Mouse (Mus musculus): Measurements from ENCODE around the gene Klrb1b. TPM values are rescaled to one million over a fixed set of nuclear protein-coding genes. Genes with fewer than 3 reads are reported as not detected.
"Not testable (repeated sequence)": the region's sequence is repeated elsewhere in the genome, so short reads cannot be mapped to it uniquely, and the experiment has no call there.

The Klrb1b gene
- total and polyA plus RNA-seq, 2 experiments from 2014 or later, result not detected

DNA sequence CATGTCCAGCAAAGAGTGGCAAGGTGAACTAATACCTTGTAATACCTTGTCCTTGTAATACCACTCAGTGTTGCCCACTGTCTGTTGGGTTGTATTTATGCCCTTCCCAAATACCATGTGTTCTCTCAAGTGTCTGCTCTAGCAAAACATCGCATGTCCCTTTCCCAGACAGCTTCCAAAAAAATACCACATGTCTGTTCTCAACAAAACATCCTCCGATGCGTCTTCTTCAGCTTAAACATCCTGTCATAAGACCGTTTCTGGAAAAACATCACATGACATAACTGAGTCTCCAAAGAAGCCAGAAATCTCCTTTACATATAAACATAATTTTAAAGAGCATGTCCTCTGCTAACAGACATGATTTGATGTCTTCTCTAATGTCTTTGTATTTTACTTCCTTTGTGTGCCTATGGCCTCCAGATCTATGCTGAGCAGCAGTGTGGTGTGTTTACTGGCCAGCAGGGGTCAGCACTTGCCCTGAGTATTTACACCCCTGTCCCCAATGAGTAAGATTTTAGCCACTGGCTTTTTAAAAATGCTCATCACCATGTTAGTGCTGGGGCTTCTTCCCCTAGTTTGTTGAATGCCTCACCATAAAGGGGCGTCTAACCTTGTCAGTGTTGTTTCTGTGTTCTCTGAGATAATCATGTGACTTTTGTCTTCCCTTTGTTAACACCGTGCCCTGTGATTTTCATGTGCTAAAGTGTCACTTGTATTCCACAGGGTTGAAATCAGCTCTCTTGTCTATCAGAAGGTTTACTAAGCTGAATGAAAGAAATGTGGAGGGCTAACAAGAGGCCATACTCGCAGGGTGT, 21.1 kb downstream of the Klrb1b start:
- H3K4me1 ChIP-seq (ENCODE audit: control insufficient read depth, insufficient read depth); H3K27ac ChIP-seq (ENCODE audit: low read depth); ATAC-seq (ENCODE audit: insufficient read depth, low read depth); H3K36me3 ChIP-seq (replicated peaks; ENCODE audit: control insufficient read depth, insufficient read depth, low read length); H3K9me3 ChIP-seq (replicated peaks; ENCODE audit: control insufficient read depth, low read length); H3K9ac ChIP-seq (replicated peaks; ENCODE audit: low read depth, low read length); H3K4me2 ChIP-seq (ENCODE audit: low read depth, low read length); H3K4me3 ChIP-seq (ENCODE audit: low read depth, low read length); H3K27me3 ChIP-seq (ENCODE audit: control insufficient read depth, insufficient read depth, low read length): not testable (repeated sequence)
- WGBS, result 61% methylated on average over 7 of the region's 7 CpGs
- TF ChIP-seq CTCF (IDR thresholded peaks at IDR 0.05; ENCODE audit: low read depth), result peak; percentile 65
- DNase-seq (ENCODE audit: low spot score), result peak; percentile 65

- no peak overlapping the region for H3K9ac ChIP-seq (replicated peaks; ENCODE audit: low read depth, low read length)
- H3K27ac ChIP-seq (ENCODE audit: low read depth), result no peak overlapping the region
- peak; percentile 98 for DNase-seq (ENCODE audit: low spot score)
- H3K36me3 ChIP-seq (replicated peaks; ENCODE audit: control insufficient read depth, insufficient read depth, low read length), result no peaks in the 10 kb centered on the region
- H3K27me3 ChIP-seq (ENCODE audit: control insufficient read depth, insufficient read depth, low read length), result no peaks in the 10 kb centered on the region
- peak overlapping the region; percentile 43 for H3K4me3 ChIP-seq (ENCODE audit: low read depth, low read length)
- peak overlapping the region; percentile 66 for H3K4me2 ChIP-seq (ENCODE audit: low read depth, low read length)
- ATAC-seq (ENCODE audit: insufficient read depth, low read depth), result peak; percentile 94
- peaks cover 4% of the 10 kb centered on the region; the same call in 1 of the 2 replicates for H3K4me1 ChIP-seq (ENCODE audit: control insufficient read depth, insufficient read depth)
- WGBS, result 6% methylated on average over 26 of the region's 26 CpGs
- no peaks in the 10 kb centered on the region for H3K9me3 ChIP-seq (replicated peaks; ENCODE audit: control insufficient read depth, low read length)
- TF ChIP-seq CTCF (IDR thresholded peaks at IDR 0.05; ENCODE audit: low read depth), result peak; percentile 100
- TF ChIP-seq EP300 (IDR thresholded peaks at IDR 0.05; ENCODE audit: low read depth), result peak; percentile 84; the same call in 1 of the 2 replicates
These were observed 22.9 kb downstream of the Klrb1b start for GRCm38 (mm10) chr6:128802999-128803857.

DNA sequence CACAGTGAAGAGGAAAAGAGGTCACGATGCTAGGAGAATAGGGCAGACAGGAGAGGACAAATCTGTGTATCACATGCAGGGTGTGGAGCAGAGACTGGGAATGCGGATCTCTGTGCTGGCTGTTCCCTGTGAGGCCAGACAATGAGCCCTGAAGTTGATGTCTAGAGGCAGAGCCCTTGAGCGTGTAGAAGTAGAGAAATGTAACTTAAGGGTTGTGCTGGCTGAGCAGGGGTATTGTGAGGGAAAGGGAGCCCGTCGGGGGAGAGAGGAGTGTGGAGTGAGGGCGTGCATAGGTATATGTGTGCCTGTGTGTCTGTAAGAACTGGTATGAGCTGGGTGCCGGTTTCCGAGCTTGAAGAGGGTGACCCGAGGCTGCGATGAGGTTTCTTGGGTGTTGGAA, 23.6 kb downstream of the Klrb1b start:
- TF ChIP-seq EP300 (IDR thresholded peaks at IDR 0.05; ENCODE audit: low read depth) (no peak), CTCF (IDR thresholded peaks at IDR 0.05; ENCODE audit: low read depth) (no peak)
- DNase-seq (ENCODE audit: low spot score) (no peak), ATAC-seq (ENCODE audit: insufficient read depth, low read depth) (peak; percentile 24; the same call in 1 of the 2 replicates)
- H3K9ac ChIP-seq (replicated peaks; ENCODE audit: low read depth, low read length), result no peak overlapping the region
- peak overlapping the region; percentile 55 for H3K27ac ChIP-seq (ENCODE audit: low read depth)
- peak overlapping the region; percentile 43 for H3K4me3 ChIP-seq (ENCODE audit: low read depth, low read length)
- no peaks in the 10 kb centered on the region for H3K27me3 ChIP-seq (ENCODE audit: control insufficient read depth, insufficient read depth, low read length)
- WGBS, result 11% methylated on average over 10 of the region's 10 CpGs
- peak overlapping the region; percentile 66 for H3K4me2 ChIP-seq (ENCODE audit: low read depth, low read length)
- H3K9me3 ChIP-seq (replicated peaks; ENCODE audit: control insufficient read depth, low read length), result no peaks in the 10 kb centered on the region
- H3K36me3 ChIP-seq (replicated peaks; ENCODE audit: control insufficient read depth, insufficient read depth, low read length), result no peaks in the 10 kb centered on the region
- H3K4me1 ChIP-seq (ENCODE audit: control insufficient read depth, insufficient read depth), result peaks cover 4% of the 10 kb centered on the region; the same call in 1 of the 2 replicates

GRCm38 (mm10) chr6:128800696-128801095, 25.4 kb downstream of the Klrb1b start:
- WGBS, result 82% methylated on average over 5 of the region's 5 CpGs
- not testable (repeated sequence) for H3K9me3 ChIP-seq (replicated peaks; ENCODE audit: control insufficient read depth, low read length)

DNA sequence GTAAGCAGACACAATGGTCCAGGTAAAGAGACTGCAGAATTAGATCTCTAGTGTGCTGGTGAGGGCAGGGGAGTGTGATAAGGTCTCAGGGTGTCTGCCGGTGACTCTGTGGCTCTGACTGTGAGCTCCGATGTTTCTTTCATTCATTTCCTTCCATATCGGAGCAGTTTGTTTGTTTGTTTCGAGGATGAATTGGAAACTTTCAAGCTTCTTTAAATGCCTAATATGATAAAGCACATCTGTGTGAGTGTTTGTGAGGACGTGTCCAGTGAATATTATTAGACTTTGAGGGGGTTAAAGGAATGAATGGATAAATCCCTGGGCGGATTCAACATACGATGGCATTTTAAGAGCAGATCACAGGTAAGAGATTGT, 26.2 kb downstream of the Klrb1b start:
- H3K9me3 ChIP-seq (replicated peaks; ENCODE audit: control insufficient read depth, low read length), result no peaks in the 10 kb centered on the region
- no peaks in the 10 kb centered on the region for H3K36me3 ChIP-seq (replicated peaks; ENCODE audit: control insufficient read depth, insufficient read depth, low read length)
- no peak for DNase-seq (ENCODE audit: low spot score)
- ATAC-seq (ENCODE audit: insufficient read depth, low read depth), result no peak
- no peak overlapping the region for H3K27ac ChIP-seq (ENCODE audit: low read depth)
- H3K4me2 ChIP-seq (ENCODE audit: low read depth, low read length), result peak overlapping the region; percentile 58
- H3K4me1 ChIP-seq (ENCODE audit: control insufficient read depth, insufficient read depth), result peaks cover 4% of the 10 kb centered on the region; the same call in 1 of the 2 replicates
- no peaks in the 10 kb centered on the region for H3K27me3 ChIP-seq (ENCODE audit: control insufficient read depth, insufficient read depth, low read length)
- H3K4me3 ChIP-seq (ENCODE audit: low read depth, low read length), result peak overlapping the region; percentile 76
- H3K9ac ChIP-seq (replicated peaks; ENCODE audit: low read depth, low read length), result 0 out of 2 replicates have a peak overlapping the region, but pooled peaks have one; percentile 62
- TF ChIP-seq EP300 (IDR thresholded peaks at IDR 0.05; ENCODE audit: low read depth) (no peak), CTCF (IDR thresholded peaks at IDR 0.05; ENCODE audit: low read depth) (no peak)
- WGBS, result 21% methylated on average over 7 of the region's 7 CpGs

More at GRCm38 (mm10) chr6:128800696-128801095, 25.4 kb downstream of the Klrb1b start:
- H3K36me3 ChIP-seq (replicated peaks; ENCODE audit: control insufficient read depth, insufficient read depth, low read length); H3K4me3 ChIP-seq (ENCODE audit: low read depth, low read length); ATAC-seq (ENCODE audit: insufficient read depth, low read depth); H3K4me2 ChIP-seq (ENCODE audit: low read depth, low read length); H3K9ac ChIP-seq (replicated peaks; ENCODE audit: low read depth, low read length); DNase-seq (ENCODE audit: low spot score); H3K27ac ChIP-seq (ENCODE audit: low read depth); H3K27me3 ChIP-seq (ENCODE audit: control insufficient read depth, insufficient read depth, low read length); H3K4me1 ChIP-seq (ENCODE audit: control insufficient read depth, insufficient read depth): not testable (repeated sequence)
